Mouse (Mus musculus) ES-E14 (cell line): ENCODE results near the gene Rab5c.

Source experiments
- CHD2 ChIP-seq: IDR thresholded peaks from 2 replicates; pipeline ENCODE4 v1.6.1; 2014; ENCODE audit warnings: mild to moderate bottlenecking, low read depth, low read length, inconsistent platforms
- MAFK ChIP-seq: IDR thresholded peaks from 2 replicates; pipeline ENCODE4 v1.6.1; 2014; ENCODE audit warnings: mild to moderate bottlenecking, low read depth, low read length, inconsistent platforms; ENCODE audit not compliant: insufficient read depth
- ZC3H11A ChIP-seq: IDR thresholded peaks from 2 replicates; pipeline ENCODE4 v1.6.1; 2012; ENCODE audit warnings: low read depth, mild to moderate bottlenecking, inconsistent platforms, low read length, borderline replicate concordance
- ZNF384 ChIP-seq: IDR thresholded peaks from 2 replicates; pipeline ENCODE4 v1.6.1; 2012; ENCODE audit warnings: low read depth, low read length, inconsistent platforms

GRCm38 (mm10) chr11:100766726-100767125, 28.7 kb upstream of the Rab5c start:
- TF ChIP-seq CHD2 (no peak), MAFK (no peak), ZC3H11A (no peak), ZNF384 (no peak)
